Mouse (Mus musculus) kidney, adult 9 months (tissue): ENCODE measurements around the gene Chrna1.
A peak's percentile ranks its signal among the peaks of the same experiment; 100 is the strongest.

Experiments
- DNase-seq: peaks from one replicate; pipeline ENCODE4 v3.0.0; 2022

The Chrna1 gene

GRCm38 (mm10) chr2:73588951-73589350 is 8.8 kb upstream of the Chrna1 start:
- DNase-seq = no peak

DNA sequence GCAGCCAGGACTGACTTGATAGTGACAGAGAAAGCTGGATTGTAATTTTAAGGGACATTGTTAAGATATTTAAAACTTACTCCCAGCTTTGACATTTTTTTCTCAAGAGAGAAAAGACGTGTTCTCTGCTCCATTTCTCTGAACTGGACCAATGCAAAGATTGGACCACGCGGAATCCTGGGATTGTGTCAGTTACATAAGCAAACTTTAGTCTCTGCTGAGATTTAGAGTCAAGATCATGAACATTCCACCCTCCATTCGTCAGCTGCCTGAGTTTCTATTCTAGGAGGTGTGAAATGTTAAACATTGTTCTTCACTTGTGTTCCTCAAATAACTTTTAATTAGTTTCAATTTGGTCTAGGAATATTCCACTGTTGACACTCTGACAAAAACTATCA is 7.0 kb upstream of the Chrna1 start:
- peak; percentile 36 for DNase-seq

DNA sequence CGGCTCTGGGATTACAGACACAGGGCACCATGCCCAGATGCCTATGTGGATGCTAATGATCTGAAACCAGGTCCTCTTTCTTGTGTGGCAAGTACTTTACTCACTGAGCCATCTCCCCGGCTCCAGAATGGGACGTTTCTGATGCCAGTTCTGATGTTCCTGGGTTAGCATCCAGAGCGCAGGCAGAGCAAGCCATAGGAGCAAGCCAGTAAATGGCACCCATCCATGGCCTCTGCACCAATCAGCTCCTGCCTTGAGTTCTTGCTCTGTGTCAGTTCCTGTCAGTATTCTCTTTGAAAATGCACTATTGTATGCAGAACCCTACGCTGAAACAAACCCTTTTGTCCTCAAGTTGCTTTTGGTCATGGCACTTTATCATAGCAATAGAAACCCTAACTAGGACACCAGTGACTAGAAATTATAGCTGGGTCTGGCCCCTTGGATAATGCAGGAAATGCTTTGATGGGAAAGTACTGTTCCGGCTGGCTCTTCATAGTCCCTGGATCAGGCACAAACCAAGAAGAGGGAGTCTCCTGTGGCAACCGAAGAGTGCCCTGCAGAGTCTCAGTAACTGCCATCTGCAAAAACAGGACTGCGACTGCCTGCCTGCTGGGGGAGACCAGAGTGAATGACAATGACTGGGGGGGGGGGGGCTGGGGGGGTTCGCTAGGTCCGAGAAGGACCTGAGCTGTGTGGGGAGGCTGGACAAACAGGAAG is 6.4 kb upstream of the Chrna1 start:
- peak; percentile 12 for DNase-seq

DNA sequence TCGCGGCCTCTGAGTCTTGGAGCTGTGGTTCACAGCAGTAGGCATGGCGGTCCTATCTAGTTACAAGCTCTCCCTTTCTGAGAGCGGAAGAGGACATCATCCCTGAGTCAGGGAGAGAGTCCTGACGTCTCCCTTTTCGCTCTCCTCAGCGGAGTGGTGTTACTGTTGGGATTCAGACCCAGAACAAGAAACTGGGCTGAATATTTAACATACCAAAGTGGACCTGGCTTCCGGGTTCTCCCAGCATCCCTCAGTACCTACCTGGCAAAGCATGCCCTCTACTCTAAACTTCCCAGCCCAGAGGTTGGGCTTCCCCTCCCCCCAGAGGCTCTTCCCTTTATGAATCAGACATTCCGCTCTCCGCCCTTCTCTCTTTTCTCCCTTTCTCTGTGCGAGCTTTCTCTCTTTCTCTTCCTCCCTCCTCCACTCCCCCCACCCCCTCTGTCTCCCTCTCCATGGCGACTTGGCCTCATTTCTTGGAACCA is 5.3 kb upstream of the Chrna1 start:
- DNase-seq = peak; percentile 65

- DNase-seq = peak; percentile 81
Observed at GRCm38 (mm10) chr2:73584645-73585346, 4.7 kb upstream of the Chrna1 start.

GRCm38 (mm10) chr2:73580720-73581119 is 582 bp upstream of the Chrna1 start:
- no peak for DNase-seq

DNA sequence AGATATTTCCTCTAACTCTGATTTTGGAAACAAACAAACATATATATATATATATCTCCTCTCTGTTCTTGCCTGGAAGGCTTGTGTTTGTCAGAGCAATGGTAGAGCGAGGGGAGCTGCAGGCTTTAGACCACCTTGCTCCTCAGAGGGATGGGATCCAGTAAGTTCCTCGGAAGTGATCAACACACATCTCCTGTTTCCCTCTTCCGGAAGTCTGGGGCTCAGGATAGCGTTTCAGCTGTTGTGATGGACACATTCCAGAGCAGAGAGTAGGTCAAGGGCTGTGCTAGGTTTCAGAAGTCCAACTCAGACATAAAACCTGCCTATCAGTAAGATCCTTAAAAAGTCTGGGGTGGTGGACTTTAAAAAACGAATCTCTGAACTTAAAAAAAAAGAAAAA is 970 bp downstream of the Chrna1 start:
- DNase-seq = no peak

- no peak for DNase-seq
Observed at GRCm38 (mm10) chr2:73574418-73574817, 5.7 kb downstream of the Chrna1 start.

DNA sequence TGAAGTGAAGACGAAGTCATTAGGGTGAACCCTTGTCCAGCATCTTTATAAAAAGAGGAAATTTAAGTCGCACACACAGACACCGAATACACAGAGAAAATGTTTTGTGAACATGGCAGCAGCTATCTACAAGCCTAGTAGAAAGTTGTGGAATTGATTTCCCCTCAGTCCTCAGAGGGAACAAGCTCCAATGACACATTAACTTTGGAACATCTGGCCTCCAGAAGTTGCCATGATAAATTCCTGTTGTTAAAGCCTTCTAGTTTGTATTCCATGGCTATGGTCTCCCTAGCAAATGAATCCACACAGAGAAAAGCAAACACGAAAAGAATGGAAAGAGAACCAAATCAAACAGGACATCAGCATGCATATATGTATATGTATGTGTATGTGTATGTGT is 6.6 kb downstream of the Chrna1 start:
- DNase-seq = no peak

DNA sequence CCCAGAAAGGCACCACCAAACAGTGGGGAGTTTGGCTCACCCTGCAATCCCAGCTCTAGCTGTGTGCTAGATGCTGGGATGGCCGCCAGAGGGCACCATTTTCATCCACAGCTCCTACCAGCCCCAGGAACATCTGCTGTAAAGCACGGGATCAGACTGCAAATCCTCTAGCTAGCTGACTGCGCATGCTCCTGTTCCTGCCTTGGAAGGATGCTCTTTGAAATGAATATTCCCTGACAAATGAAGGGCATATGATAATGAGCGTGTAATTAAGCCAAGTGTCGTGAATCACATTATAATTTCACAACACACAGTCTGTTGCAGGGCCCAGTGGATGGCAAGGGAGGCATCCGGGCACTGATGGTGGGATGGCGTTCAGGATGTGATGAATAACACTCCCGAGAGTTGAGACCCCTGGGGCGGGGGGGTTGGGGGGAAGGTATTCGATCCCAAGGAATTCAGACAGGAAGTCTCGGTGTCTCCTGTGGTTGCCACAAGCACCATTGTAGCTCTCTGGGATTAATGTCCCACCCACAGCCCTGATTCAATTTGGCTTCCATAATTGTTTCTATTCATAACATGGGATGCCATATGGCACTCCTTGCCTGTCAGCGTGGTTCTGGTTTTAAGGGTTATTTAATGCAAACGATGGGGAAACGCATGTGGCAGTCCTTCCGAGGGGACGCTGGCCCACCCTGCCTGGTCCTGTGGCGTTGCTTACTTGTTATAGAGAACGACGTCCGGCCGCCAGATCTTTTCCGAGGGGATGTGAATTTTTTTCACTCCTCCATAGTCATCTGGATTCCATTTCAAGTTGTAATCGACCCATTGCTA is 7.4 kb downstream of the Chrna1 start:
- peak; percentile 67 for DNase-seq

DNA sequence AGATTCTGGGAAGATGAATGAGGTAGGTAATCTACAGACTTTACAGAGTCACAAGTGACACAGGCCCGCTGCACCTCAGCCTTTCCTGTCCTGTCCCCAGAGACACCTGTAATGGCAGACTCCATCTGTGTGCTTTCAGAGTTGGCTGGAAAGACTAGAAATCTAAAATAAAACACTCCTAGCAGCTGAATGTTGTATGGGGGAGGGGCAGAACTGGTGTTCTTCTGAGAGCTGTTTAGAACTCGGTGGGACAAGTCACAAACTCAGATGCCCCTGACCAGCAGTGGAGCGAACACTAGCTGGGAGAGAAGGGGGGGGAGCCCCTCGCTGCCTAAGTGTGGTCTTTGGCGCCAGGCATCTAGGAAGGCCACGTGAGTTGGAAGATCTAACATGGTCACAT is 8.2 kb downstream of the Chrna1 start:
- no peak for DNase-seq

- DNase-seq = no peak
Observed at GRCm38 (mm10) chr2:73571304-73571703, 8.8 kb downstream of the Chrna1 start.

GRCm38 (mm10) chr2:73566989-73567605 is 13.0 kb downstream of the Chrna1 start:
- peak; percentile 79 for DNase-seq

- DNase-seq = peak; percentile 25
Observed at GRCm38 (mm10) chr2:73566162-73566561, 14.0 kb downstream of the Chrna1 start.

- DNase-seq = no peak
Observed at GRCm38 (mm10) chr2:73563690-73564089, 16.4 kb downstream of the Chrna1 start.

DNA sequence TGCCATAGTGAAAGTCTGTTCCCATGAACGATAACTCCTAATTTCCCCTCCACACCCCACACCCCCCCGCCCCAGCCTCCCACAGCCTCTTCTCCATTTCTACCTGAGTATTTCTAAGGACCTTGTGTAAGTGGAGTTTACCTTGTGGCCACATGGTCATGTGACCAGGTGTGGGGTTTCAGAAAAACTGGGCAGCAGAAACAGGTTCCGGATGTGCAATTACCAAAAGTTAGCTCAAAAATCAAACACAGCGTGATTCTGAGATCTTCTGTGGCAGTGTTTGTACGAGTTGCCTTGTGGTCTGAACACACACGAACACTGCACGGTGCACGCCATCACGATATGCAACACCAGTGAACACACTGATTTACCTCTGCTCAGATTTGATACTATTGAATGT is 17.5 kb downstream of the Chrna1 start:
- no peak for DNase-seq

DNA sequence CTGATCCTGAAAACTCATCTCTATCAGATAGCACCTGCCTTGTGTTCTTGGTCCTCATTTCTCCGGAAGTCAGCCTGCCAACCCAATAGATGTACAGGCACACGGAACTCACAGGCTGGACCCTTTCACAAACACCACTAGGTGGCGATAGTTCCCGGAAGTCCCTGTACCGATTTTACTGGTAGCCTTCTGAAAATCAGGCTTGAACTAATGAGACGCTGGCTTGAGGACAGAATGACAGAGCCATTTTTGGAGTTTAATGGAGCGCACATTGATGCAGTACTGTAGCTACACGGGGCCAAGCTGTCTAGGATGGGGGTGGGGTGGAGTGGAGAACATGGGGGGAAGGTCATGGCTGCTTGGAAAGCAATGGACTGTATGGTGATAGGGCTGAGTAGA is 18.5 kb downstream of the Chrna1 start:
- DNase-seq = peak; percentile 22

- DNase-seq = no peak
Observed at GRCm38 (mm10) chr2:73560899-73561664, 19.1 kb downstream of the Chrna1 start.

- DNase-seq = no peak
Observed at GRCm38 (mm10) chr2:73560445-73560844, 19.7 kb downstream of the Chrna1 start.

DNA sequence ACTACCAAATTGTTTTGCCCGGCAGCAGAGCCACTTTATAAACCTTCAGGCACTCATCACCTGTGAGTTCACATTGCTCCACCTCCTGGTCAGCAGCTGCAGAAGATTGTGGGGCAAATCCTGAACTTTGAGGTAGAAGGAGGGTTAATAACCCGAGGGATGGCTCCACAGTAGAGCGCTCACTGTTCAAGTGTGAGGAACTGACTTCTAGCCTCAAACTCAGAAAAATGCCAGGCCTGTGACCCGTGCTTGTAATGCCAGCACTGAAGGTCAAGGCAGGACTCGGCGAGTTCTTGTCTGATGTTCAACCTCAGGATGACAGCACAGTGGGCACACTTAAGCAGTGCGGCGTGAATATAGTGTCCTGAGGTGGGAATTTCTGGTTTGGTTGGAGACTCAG is 22.2 kb downstream of the Chrna1 start:
- DNase-seq = peak; percentile 83

- DNase-seq = peak; percentile 81
Observed at GRCm38 (mm10) chr2:73557061-73557460, 23.1 kb downstream of the Chrna1 start.

- DNase-seq = no peak
Observed at GRCm38 (mm10) chr2:73554389-73554788, 25.7 kb downstream of the Chrna1 start.
